Mouse (Mus musculus): ENCODE results near the gene Rnf8. TPM values are rescaled to one million over a fixed set of nuclear protein-coding genes. Genes with fewer than 3 reads are reported as not detected.

The Rnf8 gene
- polyA plus RNA-seq, 1 experiment from 2014 or later: 22.3 TPM

- Histone ChIP-seq H3K27ac (ENCODE audit: low read depth) (no peak overlapping the region), H3K9me3 (ENCODE audit: low read length) (no peaks in the 10 kb centered on the region), H3K4me3 (ENCODE audit: low read depth, low read length) (no peak overlapping the region), H3K9ac (replicated peaks) (no peak overlapping the region), H3K27me3 (ENCODE audit: insufficient read depth, low read length) (no peaks in the 10 kb centered on the region), H3K36me3 (replicated peaks; ENCODE audit: insufficient read depth, low read length) (peaks cover 85% of the 10 kb centered on the region), H3K4me1 (ENCODE audit: insufficient read depth) (peaks cover 15% of the 10 kb centered on the region), H3K4me2 (ENCODE audit: low read depth, low read length) (no peak overlapping the region)
- 96% methylated on average over 11 of the region's 11 CpGs for WGBS (ENCODE audit: insufficient replicate concordance)
- TF ChIP-seq EP300 (IDR thresholded peaks at IDR 0.05; ENCODE audit: low read depth): no peak
- DNase-seq (no peak), ATAC-seq (no peak)
These were observed 17.7 kb downstream of the Rnf8 start for GRCm38 (mm10) chr17:29632312-29632711.

- H3K4me1 ChIP-seq (ENCODE audit: insufficient read depth): peaks cover 15% of the 10 kb centered on the region
- H3K9ac ChIP-seq (replicated peaks): no peak overlapping the region
- TF ChIP-seq CTCF (IDR thresholded peaks at IDR 0.05; ENCODE audit: low read depth): no peak
- no peak for TF ChIP-seq EP300 (IDR thresholded peaks at IDR 0.05; ENCODE audit: low read depth)
- WGBS (ENCODE audit: insufficient replicate concordance): 87% methylated on average over 8 of the region's 8 CpGs
- H3K27ac ChIP-seq (ENCODE audit: low read depth): no peak overlapping the region
- no peak overlapping the region for H3K4me3 ChIP-seq (ENCODE audit: low read depth, low read length)
- DNase-seq (no peak), ATAC-seq (no peak)
- no peaks in the 10 kb centered on the region for H3K27me3 ChIP-seq (ENCODE audit: insufficient read depth, low read length)
- no peak overlapping the region for H3K4me2 ChIP-seq (ENCODE audit: low read depth, low read length)
- no peaks in the 10 kb centered on the region for H3K9me3 ChIP-seq (ENCODE audit: low read length)
- peaks cover 78% of the 10 kb centered on the region for H3K36me3 ChIP-seq (replicated peaks; ENCODE audit: insufficient read depth, low read length)
These were observed 20.9 kb downstream of the Rnf8 start for GRCm38 (mm10) chr17:29635492-29635891.

- WGBS (ENCODE audit: insufficient replicate concordance): 63% methylated on average over 5 of the region's 5 CpGs
These were observed 21.5 kb downstream of the Rnf8 start for GRCm38 (mm10) chr17:29636118-29636517.

GRCm38 (mm10) chr17:29637377-29637776 lies 22.8 kb downstream of the Rnf8 start:
- no peak overlapping the region for H3K9ac ChIP-seq (replicated peaks)
- H3K27ac ChIP-seq (ENCODE audit: low read depth): peak overlapping the region; percentile 57; the same call in 1 of the 2 replicates

More at GRCm38 (mm10) chr17:29636118-29636517, 21.5 kb downstream of the Rnf8 start:
- DNase-seq: peak; percentile 55
- Histone ChIP-seq H3K4me2 (ENCODE audit: low read depth, low read length) (no peak overlapping the region), H3K4me1 (ENCODE audit: insufficient read depth) (peaks cover 15% of the 10 kb centered on the region), H3K36me3 (replicated peaks; ENCODE audit: insufficient read depth, low read length) (peaks cover 80% of the 10 kb centered on the region), H3K4me3 (ENCODE audit: low read depth, low read length) (no peak overlapping the region), H3K9ac (replicated peaks) (no peak overlapping the region), H3K27ac (ENCODE audit: low read depth) (peak overlapping the region; percentile 44; the same call in 1 of the 2 replicates), H3K9me3 (ENCODE audit: low read length) (no peaks in the 10 kb centered on the region), H3K27me3 (ENCODE audit: insufficient read depth, low read length) (no peaks in the 10 kb centered on the region)
- TF ChIP-seq CTCF (IDR thresholded peaks at IDR 0.05; ENCODE audit: low read depth) (peak; percentile 80), EP300 (IDR thresholded peaks at IDR 0.05; ENCODE audit: low read depth) (no peak)
- ATAC-seq: no peak

GRCm38 (mm10) chr17:29637895-29638294 lies 23.3 kb downstream of the Rnf8 start:
- H3K27me3 ChIP-seq (ENCODE audit: insufficient read depth, low read length): no peaks in the 10 kb centered on the region
- H3K4me3 ChIP-seq (ENCODE audit: low read depth, low read length): no peak overlapping the region
- peak overlapping the region; percentile 57; the same call in 1 of the 2 replicates for H3K27ac ChIP-seq (ENCODE audit: low read depth)
- peaks cover 76% of the 10 kb centered on the region for H3K36me3 ChIP-seq (replicated peaks; ENCODE audit: insufficient read depth, low read length)
- DNase-seq (peak; percentile 61), ATAC-seq (peak; percentile 72)
- TF ChIP-seq CTCF (IDR thresholded peaks at IDR 0.05; ENCODE audit: low read depth): no peak
- no peak overlapping the region for H3K9ac ChIP-seq (replicated peaks)
- no peaks in the 10 kb centered on the region for H3K9me3 ChIP-seq (ENCODE audit: low read length)
- H3K4me1 ChIP-seq (ENCODE audit: insufficient read depth): peaks cover 15% of the 10 kb centered on the region
- WGBS (ENCODE audit: insufficient replicate concordance): 38% methylated on average over 8 of the region's 8 CpGs
- peak overlapping the region; percentile 49 for H3K4me2 ChIP-seq (ENCODE audit: low read depth, low read length)

More at GRCm38 (mm10) chr17:29637377-29637776, 22.8 kb downstream of the Rnf8 start:
- DNase-seq: no peak
- 79% methylated on average over 4 of the region's 4 CpGs for WGBS (ENCODE audit: insufficient replicate concordance)
- H3K9me3 ChIP-seq (ENCODE audit: low read length): no peaks in the 10 kb centered on the region
- H3K27me3 ChIP-seq (ENCODE audit: insufficient read depth, low read length): no peaks in the 10 kb centered on the region
- peaks cover 77% of the 10 kb centered on the region for H3K36me3 ChIP-seq (replicated peaks; ENCODE audit: insufficient read depth, low read length)
- TF ChIP-seq EP300 (IDR thresholded peaks at IDR 0.05; ENCODE audit: low read depth) (no peak), CTCF (IDR thresholded peaks at IDR 0.05; ENCODE audit: low read depth) (no peak)
- H3K4me3 ChIP-seq (ENCODE audit: low read depth, low read length): no peak overlapping the region
- ATAC-seq: peak; percentile 38; the same call in 1 of the 2 replicates
- H3K4me1 ChIP-seq (ENCODE audit: insufficient read depth): peaks cover 15% of the 10 kb centered on the region
- peak overlapping the region; percentile 36 for H3K4me2 ChIP-seq (ENCODE audit: low read depth, low read length)

GRCm38 (mm10) chr17:29640971-29641370 lies 26.4 kb downstream of the Rnf8 start:
- Histone ChIP-seq H3K4me2 (ENCODE audit: low read depth, low read length) (no peak overlapping the region), H3K27me3 (ENCODE audit: insufficient read depth, low read length) (no peaks in the 10 kb centered on the region), H3K4me1 (ENCODE audit: insufficient read depth) (peaks cover 15% of the 10 kb centered on the region), H3K27ac (ENCODE audit: low read depth) (no peak overlapping the region), H3K9ac (replicated peaks) (no peak overlapping the region), H3K36me3 (replicated peaks; ENCODE audit: insufficient read depth, low read length) (peaks cover 51% of the 10 kb centered on the region), H3K9me3 (ENCODE audit: low read length) (no peaks in the 10 kb centered on the region), H3K4me3 (ENCODE audit: low read depth, low read length) (no peak overlapping the region)
- DNase-seq: no peak
- WGBS (ENCODE audit: insufficient replicate concordance): 96% methylated on average over 11 of the region's 11 CpGs
- no peak for ATAC-seq
- no peak for TF ChIP-seq CTCF (IDR thresholded peaks at IDR 0.05; ENCODE audit: low read depth)

GRCm38 (mm10) chr17:29642219-29642618 lies 27.6 kb downstream of the Rnf8 start:
- Histone ChIP-seq H3K4me3 (ENCODE audit: low read depth, low read length) (no peak overlapping the region), H3K27ac (ENCODE audit: low read depth) (no peak overlapping the region), H3K9me3 (ENCODE audit: low read length) (no peaks in the 10 kb centered on the region), H3K4me2 (ENCODE audit: low read depth, low read length) (no peak overlapping the region), H3K9ac (replicated peaks) (no peak overlapping the region), H3K4me1 (ENCODE audit: insufficient read depth) (peaks cover 8% of the 10 kb centered on the region), H3K27me3 (ENCODE audit: insufficient read depth, low read length) (no peaks in the 10 kb centered on the region), H3K36me3 (replicated peaks; ENCODE audit: insufficient read depth, low read length) (peaks cover 42% of the 10 kb centered on the region)
- DNase-seq (no peak), ATAC-seq (no peak)
- no peak for TF ChIP-seq CTCF (IDR thresholded peaks at IDR 0.05; ENCODE audit: low read depth)
- TF ChIP-seq EP300 (IDR thresholded peaks at IDR 0.05; ENCODE audit: low read depth): no peak
- 87% methylated on average over 3 of the region's 3 CpGs for WGBS (ENCODE audit: insufficient replicate concordance)
